Mouse (Mus musculus): Measurements from ENCODE around the gene Nxph1. TPM values are rescaled to one million over a fixed set of nuclear protein-coding genes. Genes with fewer than 3 reads are reported as not detected.

Gene Nxph1
- polyA plus RNA-seq, 1 experiment from 2014 or later: not detected

DNA sequence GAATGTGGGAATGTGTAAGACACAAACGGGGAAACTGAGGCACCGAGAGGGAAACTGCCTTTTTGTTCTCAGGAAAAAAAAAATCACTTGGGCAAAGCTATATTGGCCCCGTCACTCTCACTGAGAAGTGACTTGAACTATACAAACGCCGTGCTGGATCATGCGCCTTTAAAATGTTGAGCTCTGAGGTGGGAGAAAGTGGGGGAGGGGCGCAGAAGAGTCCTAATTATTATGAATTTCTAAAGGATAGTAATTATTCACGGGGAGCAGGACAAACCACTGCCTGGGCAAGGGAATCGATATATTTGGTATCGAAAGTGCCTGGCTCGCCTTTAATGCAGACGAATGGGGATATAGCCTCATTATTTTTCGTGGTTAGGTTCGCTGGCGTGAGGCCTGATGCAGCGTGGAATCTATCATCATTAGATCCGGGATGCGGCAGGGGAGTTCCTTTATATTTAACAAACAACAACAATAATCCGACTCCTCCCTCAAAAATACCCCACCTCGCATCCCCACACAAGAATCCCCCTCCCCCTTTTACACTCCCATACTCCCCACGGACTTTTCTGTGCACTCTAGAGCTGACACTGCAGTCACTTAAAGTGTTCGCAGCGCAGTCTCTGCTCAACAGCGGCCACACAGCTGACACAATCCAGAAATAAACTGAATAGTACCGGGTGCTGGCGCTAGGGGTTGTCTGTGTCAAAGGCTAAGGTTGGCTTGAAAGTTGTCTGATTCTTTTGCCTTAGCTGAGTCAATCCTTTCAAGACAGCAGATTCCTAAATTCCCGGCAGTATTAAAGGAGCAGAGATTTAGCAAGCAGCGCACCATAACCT is 10.1 kb downstream of the Nxph1 start:
- ATAC-seq (no peak), DNase-seq (ENCODE audit: low spot score) (no peak)
- Histone ChIP-seq H3K27me3 (replicated peaks; ENCODE audit: insufficient read depth, low read length) (peaks cover 23% of the 10 kb centered on the region; the same call in 1 of the 2 replicates), H3K4me1 (ENCODE audit: insufficient read depth, low read depth, low read length) (no peaks in the 10 kb centered on the region), H3K36me3 (ENCODE audit: insufficient read depth, low read length) (no peaks in the 10 kb centered on the region), H3K27ac (ENCODE audit: low read length) (no peak overlapping the region), H3K4me2 (replicated peaks; ENCODE audit: low read depth, low read length) (no peak overlapping the region), H3K9ac (replicated peaks; ENCODE audit: low read depth) (no peak overlapping the region), H3K4me3 (ENCODE audit: low read depth, low read length) (no peak overlapping the region), H3K9me3 (ENCODE audit: low read length) (no peaks in the 10 kb centered on the region)
- TF ChIP-seq EP300 (IDR thresholded peaks at IDR 0.05): no peak
- TF ChIP-seq CTCF (IDR thresholded peaks at IDR 0.05): 0 out of 2 replicates have a peak, but pooled peaks have one; percentile 9
- 5% methylated on average over 28 of the region's 28 CpGs for WGBS

DNA sequence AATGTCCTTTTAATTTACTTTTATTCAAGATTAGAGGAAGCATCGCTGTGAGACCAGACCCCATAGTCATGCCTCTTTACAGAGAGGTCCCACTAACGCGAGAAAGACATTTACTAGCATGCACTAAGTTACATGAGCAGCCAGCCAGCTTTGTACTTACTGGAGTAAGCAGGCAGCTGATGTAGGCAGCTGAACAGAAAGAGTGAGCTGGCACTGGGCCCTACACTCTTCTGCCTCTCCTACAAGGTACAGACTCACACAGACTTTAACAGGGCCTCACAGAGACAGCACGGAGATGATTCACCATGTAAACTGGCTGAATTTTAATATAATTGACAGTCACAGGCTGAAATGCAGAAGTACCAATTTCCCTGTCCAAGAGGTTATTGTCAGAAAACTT is 11.6 kb downstream of the Nxph1 start:
- no peaks in the 10 kb centered on the region for H3K9me3 ChIP-seq (ENCODE audit: low read length)
- no peak overlapping the region for H3K27ac ChIP-seq (ENCODE audit: low read length)
- WGBS: 71% methylated on average over 4 of the region's 4 CpGs
- ATAC-seq: no peak
- no peak for TF ChIP-seq CTCF (IDR thresholded peaks at IDR 0.05)
- no peak overlapping the region for H3K9ac ChIP-seq (replicated peaks; ENCODE audit: low read depth)
- DNase-seq (ENCODE audit: low spot score): no peak
- no peak overlapping the region for H3K4me3 ChIP-seq (ENCODE audit: low read depth, low read length)
- H3K4me2 ChIP-seq (replicated peaks; ENCODE audit: low read depth, low read length): no peak overlapping the region
- no peaks in the 10 kb centered on the region for H3K4me1 ChIP-seq (ENCODE audit: insufficient read depth, low read depth, low read length)
- H3K27me3 ChIP-seq (replicated peaks; ENCODE audit: insufficient read depth, low read length): peaks cover 23% of the 10 kb centered on the region; the same call in 1 of the 2 replicates
- no peaks in the 10 kb centered on the region for H3K36me3 ChIP-seq (ENCODE audit: insufficient read depth, low read length)

GRCm38 (mm10) chr6:8970576-8970975 is 22.3 kb downstream of the Nxph1 start:
- no peak overlapping the region for H3K9ac ChIP-seq (replicated peaks; ENCODE audit: low read depth)
- 50% methylated on average over 2 of the region's 2 CpGs for WGBS
- no peaks in the 10 kb centered on the region for H3K9me3 ChIP-seq (ENCODE audit: low read length)
- no peak for TF ChIP-seq EP300 (IDR thresholded peaks at IDR 0.05)
- TF ChIP-seq CTCF (IDR thresholded peaks at IDR 0.05): no peak
- H3K36me3 ChIP-seq (ENCODE audit: insufficient read depth, low read length): no peaks in the 10 kb centered on the region
- no peak overlapping the region for H3K4me3 ChIP-seq (ENCODE audit: low read depth, low read length)
- H3K4me1 ChIP-seq (ENCODE audit: insufficient read depth, low read depth, low read length): no peaks in the 10 kb centered on the region
- no peaks in the 10 kb centered on the region for H3K27me3 ChIP-seq (replicated peaks; ENCODE audit: insufficient read depth, low read length)
- DNase-seq (ENCODE audit: low spot score) (no peak), ATAC-seq (no peak)
- H3K27ac ChIP-seq (ENCODE audit: low read length): no peak overlapping the region
- H3K4me2 ChIP-seq (replicated peaks; ENCODE audit: low read depth, low read length): no peak overlapping the region

- no peak for ATAC-seq
Measured at GRCm38 (mm10) chr6:8979237-8979871, 31.1 kb downstream of the Nxph1 start.

GRCm38 (mm10) chr6:8996301-8996943 is 48.2 kb downstream of the Nxph1 start:
- Histone ChIP-seq H3K4me3 (ENCODE audit: low read depth, low read length) (no peak overlapping the region), H3K4me1 (ENCODE audit: insufficient read depth, low read depth, low read length) (no peaks in the 10 kb centered on the region), H3K9me3 (ENCODE audit: low read length) (no peaks in the 10 kb centered on the region), H3K27ac (ENCODE audit: low read length) (no peak overlapping the region), H3K4me2 (replicated peaks; ENCODE audit: low read depth, low read length) (no peak overlapping the region), H3K36me3 (ENCODE audit: insufficient read depth, low read length) (no peaks in the 10 kb centered on the region), H3K9ac (replicated peaks; ENCODE audit: low read depth) (no peak overlapping the region), H3K27me3 (replicated peaks; ENCODE audit: insufficient read depth, low read length) (no peaks in the 10 kb centered on the region)
- WGBS: 59% methylated on average over 12 of the region's 12 CpGs
- DNase-seq (ENCODE audit: low spot score) (no peak), ATAC-seq (no peak)
- TF ChIP-seq EP300 (IDR thresholded peaks at IDR 0.05): no peak
- TF ChIP-seq CTCF (IDR thresholded peaks at IDR 0.05): no peak

More at GRCm38 (mm10) chr6:8979237-8979871, 31.1 kb downstream of the Nxph1 start:
- H3K27me3 ChIP-seq (replicated peaks; ENCODE audit: insufficient read depth, low read length): no peaks in the 10 kb centered on the region
- no peaks in the 10 kb centered on the region for H3K36me3 ChIP-seq (ENCODE audit: insufficient read depth, low read length)
- DNase-seq (ENCODE audit: low spot score): no peak
- H3K4me1 ChIP-seq (ENCODE audit: insufficient read depth, low read depth, low read length): no peaks in the 10 kb centered on the region
- no peaks in the 10 kb centered on the region for H3K9me3 ChIP-seq (ENCODE audit: low read length)
- 44% methylated on average over 4 of the region's 4 CpGs for WGBS
- no peak overlapping the region for H3K4me3 ChIP-seq (ENCODE audit: low read depth, low read length)
- no peak overlapping the region for H3K9ac ChIP-seq (replicated peaks; ENCODE audit: low read depth)
- H3K27ac ChIP-seq (ENCODE audit: low read length): no peak overlapping the region
- TF ChIP-seq CTCF (IDR thresholded peaks at IDR 0.05) (no peak), EP300 (IDR thresholded peaks at IDR 0.05) (no peak)
- H3K4me2 ChIP-seq (replicated peaks; ENCODE audit: low read depth, low read length): no peak overlapping the region

DNA sequence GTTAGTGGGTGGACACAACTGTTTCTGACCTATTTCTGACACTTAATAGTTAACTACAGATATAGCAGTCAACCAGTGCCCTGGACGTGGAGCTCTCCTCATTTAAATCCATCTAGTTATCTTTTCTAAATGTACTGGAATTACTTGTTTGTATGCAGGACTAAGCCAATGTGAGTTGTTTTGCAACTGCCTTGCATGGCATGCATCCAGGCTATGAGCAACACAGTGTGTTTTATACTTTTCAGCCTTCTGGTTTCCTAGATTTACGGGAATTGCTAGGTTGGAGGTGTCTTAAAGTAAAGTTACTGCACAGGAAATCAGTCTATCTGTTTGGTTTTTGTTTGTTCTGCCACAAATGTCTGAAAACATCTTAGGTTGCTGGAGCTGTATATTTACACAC is 49.1 kb downstream of the Nxph1 start:
- H3K4me3 ChIP-seq (ENCODE audit: low read depth, low read length): no peak overlapping the region
- no peaks in the 10 kb centered on the region for H3K27me3 ChIP-seq (replicated peaks; ENCODE audit: insufficient read depth, low read length)
- no peaks in the 10 kb centered on the region for H3K4me1 ChIP-seq (ENCODE audit: insufficient read depth, low read depth, low read length)
- no peak for TF ChIP-seq EP300 (IDR thresholded peaks at IDR 0.05)
- TF ChIP-seq CTCF (IDR thresholded peaks at IDR 0.05): no peak
- no peaks in the 10 kb centered on the region for H3K36me3 ChIP-seq (ENCODE audit: insufficient read depth, low read length)
- no peak overlapping the region for H3K9ac ChIP-seq (replicated peaks; ENCODE audit: low read depth)
- no peak overlapping the region for H3K27ac ChIP-seq (ENCODE audit: low read length)
- H3K4me2 ChIP-seq (replicated peaks; ENCODE audit: low read depth, low read length): no peak overlapping the region
- 55% methylated on average over 2 of the region's 2 CpGs for WGBS
- no peaks in the 10 kb centered on the region for H3K9me3 ChIP-seq (ENCODE audit: low read length)
- ATAC-seq (no peak), DNase-seq (ENCODE audit: low spot score) (no peak)
